In the genomic region with DNA sequence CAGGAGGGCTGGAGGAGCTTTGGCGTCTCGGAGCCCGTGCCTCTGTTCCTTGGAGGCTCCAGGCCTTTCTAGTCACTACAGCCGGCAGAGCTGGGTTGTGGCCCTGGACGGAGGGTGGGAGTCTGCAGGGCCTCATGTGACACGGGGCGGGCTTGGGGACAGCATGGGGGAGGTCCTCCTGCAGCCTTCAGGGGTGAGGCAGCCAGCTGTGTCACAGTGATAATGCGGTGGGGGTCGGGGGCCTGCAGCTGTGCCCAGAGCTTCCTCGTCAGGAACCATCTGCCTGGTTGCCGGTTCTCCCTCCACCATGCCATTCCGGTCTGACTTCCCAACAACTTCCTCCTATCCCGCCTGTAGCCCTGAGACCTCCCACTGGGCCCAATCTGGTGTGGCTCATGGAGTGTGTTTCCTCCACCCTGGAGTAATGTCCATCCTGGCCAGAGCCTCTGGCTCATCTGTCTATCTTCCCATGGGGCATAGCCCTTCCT, we compare ENCODE assay signal across 7 mouse cellular contexts. TPM values are rescaled to one million over a fixed set of nuclear protein-coding genes. Genes with fewer than 3 reads are reported as not detected.
DNase-seq lines count a peak whose midpoint lies in the region; ATAC-seq and TF ChIP-seq lines count a peak whose summit lies in the region.

Gene Cbfa2t3 (minus strand): TSS at position 105 of the 488 bp plus-strand sequence.

- H3K36me3 ChIP-seq in MEL (ENCODE audit: control insufficient read depth in 1 of 2, insufficient read depth in 2 of 2, low read length in 2 of 2) = peaks cover 0 to 55% of the 10 kb centered on the region in 2 experiments; a peak in 3 of 4 replicates
- H3K36me3 ChIP-seq in liver, embryonic 14.5 days (replicated peaks; ENCODE audit: control insufficient read depth, insufficient read depth, low read depth) = no peaks in the 10 kb centered on the region

- peak within 1 kb of the TSS; percentile 92 for H3K27ac ChIP-seq in MEL (ENCODE audit: control insufficient read depth, low read depth, low read length)
- H3K27ac ChIP-seq in liver, embryonic 14.5 days = peak within 1 kb of the TSS; percentile 46

- TF ChIP-seq CTCF in MEL (IDR thresholded peaks at IDR 0.05 in 2 of 3, conservative IDR thresholded peaks at IDR 0.05 in 1 of 3; ENCODE audit: control insufficient read depth in 1 of 3, insufficient read depth in 1 of 3, low read depth in 2 of 3, low read length in 3 of 3, poor library complexity in 1 of 3, severe bottlenecking in 1 of 3) = no peak
- no peak for TF ChIP-seq CTCF in liver, embryonic 14.5 days (IDR thresholded peaks at IDR 0.05; ENCODE audit: low read depth)

- peak in 1 of 2 experiments; percentile 89; a peak in 2 of 4 replicates for TF ChIP-seq POLR2A in MEL (IDR thresholded peaks at IDR 0.05; ENCODE audit: control insufficient read depth in 1 of 2, insufficient read depth in 1 of 2, low read depth in 1 of 2, low read length in 2 of 2, poor library complexity in 1 of 2)

- H3K27me3 ChIP-seq in MEL (ENCODE audit: control insufficient read depth in 1 of 2, insufficient read depth in 2 of 2, low read length in 2 of 2) = no peaks in the 10 kb centered on the region
- no peaks in the 10 kb centered on the region for H3K27me3 ChIP-seq in liver, embryonic 14.5 days (ENCODE audit: control insufficient read depth, insufficient read depth, low read length)

- H3K4me1 ChIP-seq in MEL (ENCODE audit: control insufficient read depth in 1 of 2, insufficient read depth in 2 of 2, low read length in 2 of 2) = peaks cover 32 to 60% of the 10 kb centered on the region in 2 experiments
- peaks cover 54 to 86% of the 10 kb centered on the region in 2 experiments for H3K4me1 ChIP-seq in liver, embryonic 14.5 days (replicated peaks; ENCODE audit: control insufficient read depth in 2 of 2, insufficient read depth in 2 of 2, low read length in 1 of 2)

- no peak for TF ChIP-seq RAD21 in MEL (IDR thresholded peaks at IDR 0.05; ENCODE audit: low read depth, low read length)

- ATAC-seq in liver, embryonic 14.5 days (ENCODE audit: insufficient read depth) = peak; percentile 74

- peak within 1 kb of the TSS; percentile 92 for H3K9ac ChIP-seq in MEL (ENCODE audit: control insufficient read depth, low read depth, low read length, poor library complexity, severe bottlenecking)
- peak within 1 kb of the TSS; percentile 63 for H3K9ac ChIP-seq in liver, embryonic 14.5 days (replicated peaks)

- 4% methylated on average over 13 of the region's 13 CpGs for WGBS in liver, embryonic 14.5 days (ENCODE audit: insufficient replicate concordance)

- peak within 1 kb of the TSS; percentile 74 to 81 for H3K4me3 ChIP-seq in MEL (ENCODE audit: control insufficient read depth in 1 of 2, insufficient read depth in 1 of 2, low read depth in 2 of 2, low read length in 2 of 2)
- peak within 1 kb of the TSS; percentile 60 to 61 for H3K4me3 ChIP-seq in liver, embryonic 14.5 days (ENCODE audit: insufficient read depth in 1 of 2, low read depth in 2 of 2, low read length in 2 of 2)

- peak; percentile 95 for DNase-seq in MEL (ENCODE audit: low read depth, low spot score)
- DNase-seq in adrenal gland, postnatal 25 days = no peak
- peak; percentile 99 for DNase-seq in heart, adult 11 months
- peak; percentile 44 for DNase-seq in kidney, adult 9 months
- no peak for DNase-seq in liver, embryonic 14.5 days (ENCODE audit: low read depth in 3 of 3, low spot score in 3 of 3)
- DNase-seq in spleen, postnatal 36 days (ENCODE audit: low spot score in 2 of 2) = peak; percentile 74 to 76
- DNase-seq in right cerebral cortex, postnatal 4 days = no peak

- H3K9me3 ChIP-seq in MEL (replicated peaks; ENCODE audit: insufficient read depth, low read length) = no peaks in the 10 kb centered on the region
- no peaks in the 10 kb centered on the region for H3K9me3 ChIP-seq in liver, embryonic 14.5 days (ENCODE audit: control insufficient read depth, low read length)

- H3K4me2 ChIP-seq in liver, embryonic 14.5 days (ENCODE audit: low read depth) = peak within 1 kb of the TSS; percentile 78

- peaks cover 56% of the 10 kb centered on the region for H3K79me2 ChIP-seq in MEL (ENCODE audit: control insufficient read depth, insufficient read depth, low read length, poor library complexity)

- no peak for TF ChIP-seq EP300 in MEL (IDR thresholded peaks at IDR 0.05; ENCODE audit: low read depth in 1 of 2, low read length in 2 of 2)
- peak; percentile 74 for TF ChIP-seq EP300 in liver, embryonic 14.5 days (IDR thresholded peaks at IDR 0.05; ENCODE audit: low read depth)

TF ChIP-seq in MEL, 35 proteins besides CTCF, POLR2A, EP300 and RAD21:
- no peak for TF ChIP-seq NRF1 (IDR thresholded peaks at IDR 0.05; ENCODE audit: insufficient read depth, low read depth, low read length, poor library complexity, severe bottlenecking)
- no peak for TF ChIP-seq MEF2A (IDR thresholded peaks at IDR 0.05; ENCODE audit: extremely low read depth, insufficient replicate concordance, low read depth, low read length, poor library complexity, severe bottlenecking)
- TF ChIP-seq SIN3A (IDR thresholded peaks at IDR 0.05; ENCODE audit: low read length) = no peak
- peak; percentile 98 for TF ChIP-seq TAL1 (IDR thresholded peaks at IDR 0.05; ENCODE audit: low read length)
- TF ChIP-seq E2F4 (IDR thresholded peaks at IDR 0.05; ENCODE audit: borderline replicate concordance, low read depth, low read length) = no peak
- peak; percentile 83 for TF ChIP-seq GATA1 (IDR thresholded peaks at IDR 0.05; ENCODE audit: low read depth, low read length)
- TF ChIP-seq UBTF (IDR thresholded peaks at IDR 0.05; ENCODE audit: borderline replicate concordance, insufficient read depth, low read depth, low read length) = 0 out of 2 replicates have a peak, but pooled peaks have one; percentile 7
- no peak for TF ChIP-seq POLR2AphosphoS2 (IDR thresholded peaks at IDR 0.05; ENCODE audit: low read length)
- TF ChIP-seq POLR2AphosphoS5 (IDR thresholded peaks at IDR 0.05; ENCODE audit: borderline replicate concordance, low read depth, low read length) = no peak
- TF ChIP-seq NELFE (IDR thresholded peaks at IDR 0.05; ENCODE audit: low read depth, low read length) = no peak
- no peak for TF ChIP-seq SMC3 (IDR thresholded peaks at IDR 0.05; ENCODE audit: low read depth, low read length)
- TF ChIP-seq MAFK (IDR thresholded peaks at IDR 0.05; ENCODE audit: borderline replicate concordance, low read depth, low read length) = no peak
- no peak for TF ChIP-seq KAT2A (conservative IDR thresholded peaks at IDR 0.05; ENCODE audit: low read depth, low read length)
- TF ChIP-seq TBP (IDR thresholded peaks at IDR 0.05; ENCODE audit: low read depth, low read length) = peak; percentile 76; the same call in 1 of the 2 replicates

RNA-seq across cellular contexts. Expression of gene Cbfa2t3, which starts in this region (rescaled TPM):
- total RNA-seq in MEL (2012; rRNA removed) = 10.5 and 11.1 TPM in 2 replicates
- 100 to 1,000 TPM in 1 of 2 experiments, not detected in 1; 102 TPM for polyA plus RNA-seq in MEL (2012; ENCODE audit: insufficient read depth in 1 of 2, insufficient read length in 2 of 2, low read depth in 1 of 2, low replicate concordance in 2 of 2, missing spikeins in 1 of 2)
- 12.2 and 14.1 TPM in 2 replicates for total RNA-seq in adrenal gland, postnatal 25 days (2021)
- polyA plus RNA-seq in liver, embryonic 14.5 days (2012; rRNA removed) = 1.8 and 1.9 TPM in 2 replicates
- polyA plus RNA-seq in liver, embryonic 14.5 days (2014; fragmentation: Nextera tagmentation; extraction: Ambion mirVana) = 3.3 and 5.0 TPM in 2 replicates

Comparison
In these comparisons a context has a peak if more than half of its experiments do, and no peak if none do; other contexts are left out.
1. DNase-seq: peak in MEL (single experiment), heart, adult 11 months (single experiment), kidney, adult 9 months (single experiment) and spleen, postnatal 36 days (2 of 2); none in adrenal gland, postnatal 25 days (single experiment), liver, embryonic 14.5 days (0 of 3) and right cerebral cortex, postnatal 4 days (single experiment).